Mouse (Mus musculus): ENCODE results near the gene Alpk3. TPM values are rescaled to one million over a fixed set of nuclear protein-coding genes. Genes with fewer than 3 reads are reported as not detected.

The Alpk3 gene
- polyA plus RNA-seq, 1 experiment from 2014 or later = 0.11 TPM

DNA sequence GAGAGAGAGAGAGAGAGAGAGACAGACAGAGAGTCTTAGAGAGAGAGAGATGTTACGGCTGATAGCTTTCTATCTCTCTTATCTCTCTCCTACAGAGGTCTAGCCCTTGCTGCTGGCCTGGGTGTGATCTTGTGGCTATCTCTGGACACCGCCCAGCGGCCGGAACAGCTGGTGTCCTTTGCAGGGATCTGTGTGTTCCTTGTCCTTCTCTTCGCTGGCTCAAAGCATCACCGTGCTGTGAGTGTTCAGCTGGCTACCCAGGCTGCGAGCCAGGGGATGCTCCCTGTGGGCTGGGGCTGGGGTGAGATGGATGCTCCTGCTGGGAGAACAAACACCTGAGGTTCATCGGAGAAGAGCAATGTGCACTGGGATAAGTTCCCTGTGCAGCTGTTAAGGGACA is 67.4 kb downstream of the Alpk3 start:
- Histone ChIP-seq H3K4me1 (replicated peaks; ENCODE audit: control insufficient read depth, insufficient read depth) (no peaks in the 10 kb centered on the region), H3K4me3 (ENCODE audit: low read depth, low read length) (no peak overlapping the region), H3K4me2 (replicated peaks; ENCODE audit: low read depth) (no peak overlapping the region), H3K27me3 (ENCODE audit: control insufficient read depth, insufficient read depth, low read length) (no peaks in the 10 kb centered on the region), H3K27ac (replicated peaks) (no peak overlapping the region), H3K36me3 (ENCODE audit: control insufficient read depth, insufficient read depth, low read length) (no peaks in the 10 kb centered on the region), H3K9ac (ENCODE audit: low read length) (no peak overlapping the region), H3K9me3 (ENCODE audit: control insufficient read depth, low read length) (no peaks in the 10 kb centered on the region)
- 72% methylated on average over 8 of the region's 8 CpGs for WGBS
- TF ChIP-seq CTCF (IDR thresholded peaks at IDR 0.05; ENCODE audit: low read depth) = no peak
- TF ChIP-seq EP300 (optimal IDR thresholded peaks at IDR 0.05) = no peak
- ATAC-seq (ENCODE audit: low FRiP score, low TSS enrichment) = no peak
- no peak for DNase-seq (ENCODE audit: low spot score)

DNA sequence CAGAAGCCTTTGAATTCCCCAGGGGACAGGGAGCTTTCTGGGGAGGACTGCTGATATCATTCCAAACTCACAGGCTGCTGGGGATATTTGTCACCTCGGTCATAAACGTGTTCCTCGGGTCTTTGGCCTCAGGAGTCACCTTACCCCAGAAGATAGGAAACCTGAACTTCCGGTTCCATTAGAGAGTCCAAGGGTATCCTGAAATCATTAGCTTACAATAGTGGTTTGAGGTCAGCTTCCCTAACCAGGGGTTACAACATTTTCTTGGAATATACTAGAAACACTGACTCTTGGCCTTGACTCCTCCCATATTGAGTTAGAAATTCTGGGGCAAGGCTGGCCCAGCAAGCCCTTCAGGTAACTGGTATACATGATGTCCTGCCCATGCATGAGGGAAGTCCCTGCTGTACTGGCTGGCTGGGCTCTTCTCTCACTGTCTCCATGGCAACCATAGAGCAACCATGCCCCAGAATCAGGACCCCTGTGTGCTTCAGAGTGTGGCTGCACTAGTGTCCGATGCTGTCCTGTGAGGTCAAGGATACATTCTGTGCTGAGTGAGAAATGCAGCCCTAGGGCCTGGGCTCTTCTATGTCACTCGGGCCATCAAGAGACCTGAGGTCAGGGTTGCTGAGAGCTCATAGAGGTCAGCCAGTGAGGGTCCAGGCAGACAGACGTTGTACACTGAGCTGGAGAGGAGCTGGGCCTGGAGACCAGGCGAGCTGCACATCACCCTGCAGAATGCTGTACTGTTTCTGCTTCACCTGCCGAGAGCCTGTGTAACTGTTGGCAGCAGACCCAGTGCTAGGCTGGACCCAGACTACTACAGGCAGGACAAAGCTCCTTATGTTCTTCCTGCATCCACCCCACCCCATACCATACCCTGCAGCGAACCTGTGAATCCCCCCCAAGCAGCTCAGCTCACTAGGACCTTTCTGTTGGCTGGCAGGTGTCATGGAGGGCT is 68.1 kb downstream of the Alpk3 start:
- Histone ChIP-seq H3K9ac (ENCODE audit: low read length) (no peak overlapping the region), H3K27me3 (ENCODE audit: control insufficient read depth, insufficient read depth, low read length) (no peaks in the 10 kb centered on the region)
- 0 out of 2 replicates have a peak, but pooled peaks have one; percentile 38 for ATAC-seq (ENCODE audit: low FRiP score, low TSS enrichment)

DNA sequence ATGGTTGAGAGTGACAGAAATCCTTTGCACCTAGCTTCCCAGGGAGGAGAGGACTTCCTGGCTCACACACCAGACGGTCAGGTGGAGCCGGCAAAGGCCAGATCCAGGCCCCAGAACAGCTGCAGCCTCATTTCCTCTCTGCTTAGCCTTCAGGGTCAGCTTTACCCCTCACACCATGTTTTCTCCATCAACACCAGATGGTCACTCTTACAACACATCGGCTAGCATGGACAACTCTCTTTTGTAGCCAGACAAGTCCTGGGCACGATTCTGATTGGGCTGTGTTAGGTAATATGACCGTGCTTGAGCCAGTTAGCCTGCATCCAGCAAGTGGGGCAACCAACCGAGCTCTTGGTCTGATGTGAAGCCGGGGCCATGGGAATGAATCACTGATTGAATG is 74.5 kb downstream of the Alpk3 start:
- Histone ChIP-seq H3K4me2 (replicated peaks; ENCODE audit: low read depth) (no peak overlapping the region), H3K36me3 (ENCODE audit: control insufficient read depth, insufficient read depth, low read length) (no peaks in the 10 kb centered on the region), H3K27me3 (ENCODE audit: control insufficient read depth, insufficient read depth, low read length) (no peaks in the 10 kb centered on the region), H3K4me3 (ENCODE audit: low read depth, low read length) (no peak overlapping the region), H3K9ac (ENCODE audit: low read length) (no peak overlapping the region), H3K9me3 (ENCODE audit: control insufficient read depth, low read length) (no peaks in the 10 kb centered on the region), H3K27ac (replicated peaks) (no peak overlapping the region), H3K4me1 (replicated peaks; ENCODE audit: control insufficient read depth, insufficient read depth) (no peaks in the 10 kb centered on the region)
- 66% methylated on average over 7 of the region's 7 CpGs for WGBS
- TF ChIP-seq EP300 (optimal IDR thresholded peaks at IDR 0.05) (no peak), CTCF (IDR thresholded peaks at IDR 0.05; ENCODE audit: low read depth) (no peak)
- ATAC-seq (ENCODE audit: low FRiP score, low TSS enrichment) = no peak
- DNase-seq (ENCODE audit: low spot score) = no peak

More for the DNA sequence above, 68.1 kb downstream of the Alpk3 start:
- no peak overlapping the region for H3K4me3 ChIP-seq (ENCODE audit: low read depth, low read length)
- H3K36me3 ChIP-seq (ENCODE audit: control insufficient read depth, insufficient read depth, low read length) = no peaks in the 10 kb centered on the region
- TF ChIP-seq EP300 (optimal IDR thresholded peaks at IDR 0.05) (no peak), CTCF (IDR thresholded peaks at IDR 0.05; ENCODE audit: low read depth) (no peak)
- H3K27ac ChIP-seq (replicated peaks) = no peak overlapping the region
- DNase-seq (ENCODE audit: low spot score) = no peak
- no peaks in the 10 kb centered on the region for H3K4me1 ChIP-seq (replicated peaks; ENCODE audit: control insufficient read depth, insufficient read depth)
- no peak overlapping the region for H3K4me2 ChIP-seq (replicated peaks; ENCODE audit: low read depth)
- 49% methylated on average over 10 of the region's 10 CpGs for WGBS
- H3K9me3 ChIP-seq (ENCODE audit: control insufficient read depth, low read length) = no peaks in the 10 kb centered on the region

GRCm38 (mm10) chr7:81132851-81133279 is 75.5 kb downstream of the Alpk3 start:
- Histone ChIP-seq H3K27ac (replicated peaks) (peak overlapping the region; percentile 49), H3K27me3 (ENCODE audit: control insufficient read depth, insufficient read depth, low read length) (no peaks in the 10 kb centered on the region), H3K9me3 (ENCODE audit: control insufficient read depth, low read length) (no peaks in the 10 kb centered on the region), H3K4me2 (replicated peaks; ENCODE audit: low read depth) (no peak overlapping the region), H3K9ac (ENCODE audit: low read length) (no peak overlapping the region), H3K4me3 (ENCODE audit: low read depth, low read length) (no peak overlapping the region), H3K36me3 (ENCODE audit: control insufficient read depth, insufficient read depth, low read length) (no peaks in the 10 kb centered on the region), H3K4me1 (replicated peaks; ENCODE audit: control insufficient read depth, insufficient read depth) (no peaks in the 10 kb centered on the region)
- 25% methylated on average over 2 of the region's 2 CpGs for WGBS
- TF ChIP-seq EP300 (optimal IDR thresholded peaks at IDR 0.05) (no peak), CTCF (IDR thresholded peaks at IDR 0.05; ENCODE audit: low read depth) (no peak)
- ATAC-seq (ENCODE audit: low FRiP score, low TSS enrichment) (peak; percentile 72; the same call in 1 of the 2 replicates), DNase-seq (ENCODE audit: low spot score) (peak; percentile 27)

GRCm38 (mm10) chr7:81133416-81133815 is 76.0 kb downstream of the Alpk3 start:
- H3K4me3 ChIP-seq (ENCODE audit: low read depth, low read length) = no peak overlapping the region
- WGBS = 61% methylated on average over 6 of the region's 6 CpGs
- peak overlapping the region; percentile 49 for H3K27ac ChIP-seq (replicated peaks)
- H3K27me3 ChIP-seq (ENCODE audit: control insufficient read depth, insufficient read depth, low read length) = no peaks in the 10 kb centered on the region
- TF ChIP-seq EP300 (optimal IDR thresholded peaks at IDR 0.05) (peak; percentile 31), CTCF (IDR thresholded peaks at IDR 0.05; ENCODE audit: low read depth) (0 out of 2 replicates have a peak, but pooled peaks have one; percentile 1)
- H3K9ac ChIP-seq (ENCODE audit: low read length) = no peak overlapping the region
- no peaks in the 10 kb centered on the region for H3K9me3 ChIP-seq (ENCODE audit: control insufficient read depth, low read length)
- DNase-seq (ENCODE audit: low spot score) (no peak), ATAC-seq (ENCODE audit: low FRiP score, low TSS enrichment) (no peak)
- H3K4me2 ChIP-seq (replicated peaks; ENCODE audit: low read depth) = no peak overlapping the region
- no peaks in the 10 kb centered on the region for H3K4me1 ChIP-seq (replicated peaks; ENCODE audit: control insufficient read depth, insufficient read depth)
- H3K36me3 ChIP-seq (ENCODE audit: control insufficient read depth, insufficient read depth, low read length) = no peaks in the 10 kb centered on the region

- Histone ChIP-seq H3K27me3 (ENCODE audit: control insufficient read depth, insufficient read depth, low read length) (no peaks in the 10 kb centered on the region), H3K9ac (ENCODE audit: low read length) (no peak overlapping the region), H3K4me3 (ENCODE audit: low read depth, low read length) (no peak overlapping the region), H3K27ac (replicated peaks) (peak overlapping the region; percentile 56; the same call in 1 of the 2 replicates), H3K9me3 (ENCODE audit: control insufficient read depth, low read length) (no peaks in the 10 kb centered on the region), H3K4me2 (replicated peaks; ENCODE audit: low read depth) (no peak overlapping the region), H3K36me3 (ENCODE audit: control insufficient read depth, insufficient read depth, low read length) (no peaks in the 10 kb centered on the region), H3K4me1 (replicated peaks; ENCODE audit: control insufficient read depth, insufficient read depth) (no peaks in the 10 kb centered on the region)
- TF ChIP-seq EP300 (optimal IDR thresholded peaks at IDR 0.05) (no peak), CTCF (IDR thresholded peaks at IDR 0.05; ENCODE audit: low read depth) (no peak)
- WGBS = 72% methylated on average over 2 of the region's 2 CpGs
- no peak for ATAC-seq (ENCODE audit: low FRiP score, low TSS enrichment)
- DNase-seq (ENCODE audit: low spot score) = no peak
Measured at GRCm38 (mm10) chr7:81133941-81134340, 76.5 kb downstream of the Alpk3 start.
